Mouse (Mus musculus): ENCODE results near the gene Pcsk5.

DNA sequence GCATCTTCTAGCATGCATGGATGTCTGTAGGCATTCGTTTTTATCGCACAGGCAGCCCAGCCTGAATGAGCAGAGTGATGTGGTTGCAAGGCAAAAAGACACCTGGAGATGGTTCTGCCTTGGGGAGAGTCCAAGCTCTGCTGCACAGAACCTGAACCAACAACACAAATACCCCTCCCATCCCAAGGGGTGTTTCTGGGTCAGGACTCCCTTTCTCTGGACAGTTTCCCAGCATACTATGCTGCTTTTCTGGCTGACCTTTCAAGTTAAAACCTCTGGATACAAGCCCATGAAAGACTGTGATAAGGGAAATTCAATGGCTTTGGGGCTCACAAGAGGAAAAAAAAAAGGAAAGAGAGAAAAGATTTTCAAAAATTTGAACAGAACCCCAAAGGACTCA, 6.1 kb downstream of the Pcsk5 start:
- TF ChIP-seq POLR2A (IDR thresholded peaks at IDR 0.05; ENCODE audit: extremely low read depth, insufficient read depth, low read length) (no peak), CTCF (IDR thresholded peaks at IDR 0.05; ENCODE audit: low read depth, low read length) (no peak)
